Mouse (Mus musculus): Measurements from ENCODE around the gene Trim37. TPM values are rescaled to one million over a fixed set of nuclear protein-coding genes. Genes with fewer than 3 reads are reported as not detected.

Gene Trim37
- polyA plus RNA-seq (2014; fragmentation: Illumina TruSeq; extraction: RNeasy Lipid Tissue Mini Kit (QIAGEN cat#74804); ENCODE audit: low read depth, low replicate concordance), result 18.3 TPM

GRCm38 (mm10) chr11:87126824-87127816 lies at the start of gene Trim37:
Gene Trim37, plus strand, starts transcription at chr11:87127077.

DNA sequence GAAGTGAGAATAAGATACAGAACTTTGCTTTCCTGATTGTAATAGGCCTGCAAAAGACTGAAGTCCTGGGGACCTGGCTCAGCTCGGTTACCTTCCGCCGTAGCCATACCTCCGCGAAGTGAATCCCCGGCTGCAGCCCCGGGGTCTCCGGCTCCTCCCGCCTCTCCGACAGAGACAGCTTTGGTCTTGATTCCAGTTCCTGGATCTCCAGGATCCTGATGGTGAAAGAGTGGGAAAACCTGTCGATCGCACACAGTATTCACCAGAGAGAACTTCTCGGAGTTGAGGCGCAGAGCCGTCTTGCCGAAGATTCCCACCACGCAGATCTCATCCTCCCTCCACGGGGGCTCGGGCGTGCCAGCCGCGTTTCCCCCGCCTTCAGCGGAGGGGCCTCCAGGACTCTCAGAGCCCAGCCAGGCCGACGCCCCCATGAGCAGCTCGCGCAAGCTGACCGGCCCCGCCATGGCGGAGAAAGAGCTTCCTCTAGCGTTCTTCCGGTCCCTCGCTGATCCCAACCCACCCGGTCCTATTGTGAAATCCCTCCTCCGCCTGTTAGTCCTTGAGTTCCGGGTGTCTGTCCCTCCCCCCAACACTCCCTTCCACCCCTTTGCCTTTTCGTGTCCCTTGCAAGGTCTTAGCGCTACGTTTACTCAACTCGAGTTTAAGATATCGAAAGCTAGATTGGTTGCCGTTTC lies 40.4 kb upstream of the Trim37 start, which contains the start of gene Smg8:
Gene Smg8, minus strand, starts transcription at position 485 of the 695 bp plus-strand sequence.

DNA sequence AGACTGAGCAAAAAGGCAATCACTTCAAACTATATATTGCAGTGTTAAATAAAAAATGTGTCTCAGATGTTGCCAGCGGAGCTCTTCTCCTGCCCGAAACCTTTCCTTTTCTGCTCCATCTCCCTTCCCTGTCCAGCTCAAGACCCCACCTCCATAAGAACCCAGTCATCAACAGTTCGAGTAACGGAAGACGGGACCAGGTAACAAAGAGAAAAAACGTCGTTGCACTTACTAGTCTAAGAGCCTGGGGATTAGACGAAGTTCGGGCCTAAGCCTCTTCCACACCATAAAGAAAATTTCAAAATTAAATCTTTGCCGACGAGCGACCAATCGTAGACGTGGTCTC lies 18.5 kb upstream of the Trim37 start, which contains the start of gene Prr11:
Gene Prr11, minus strand, starts transcription at position 300 of the 346 bp plus-strand sequence.

GRCm38 (mm10) chr11:87108755-87109518 lies 17.9 kb upstream of the Trim37 start, which contains the start of gene Ska2:
Gene Ska2, plus strand, starts transcription at chr11:87109234.

Other genes with a start within 250 kb of the Trim37 start
- 41.6 TPM for gene Ypel2, start 133.4 kb upstream of the Trim37 start, polyA plus RNA-seq (2014; fragmentation: Illumina TruSeq; extraction: RNeasy Lipid Tissue Mini Kit (QIAGEN cat#74804); ENCODE audit: low read depth, low replicate concordance)
- 214 TPM for gene Gdpd1, start 53.0 kb upstream of the Trim37 start, polyA plus RNA-seq (2014; fragmentation: Illumina TruSeq; extraction: RNeasy Lipid Tissue Mini Kit (QIAGEN cat#74804); ENCODE audit: low read depth, low replicate concordance)
- gene Smg8, start 40.3 kb upstream of the Trim37 start, polyA plus RNA-seq (2014; fragmentation: Illumina TruSeq; extraction: RNeasy Lipid Tissue Mini Kit (QIAGEN cat#74804); ENCODE audit: low read depth, low replicate concordance), result 7.0 TPM
- 11.7 TPM for gene Prr11, start 18.4 kb upstream of the Trim37 start, polyA plus RNA-seq (2014; fragmentation: Illumina TruSeq; extraction: RNeasy Lipid Tissue Mini Kit (QIAGEN cat#74804); ENCODE audit: low read depth, low replicate concordance)
- gene Ska2, start 17.8 kb upstream of the Trim37 start, polyA plus RNA-seq (2014; fragmentation: Illumina TruSeq; extraction: RNeasy Lipid Tissue Mini Kit (QIAGEN cat#74804); ENCODE audit: low read depth, low replicate concordance), result 24.8 TPM
- gene Ppm1e, start 231.9 kb downstream of the Trim37 start, polyA plus RNA-seq (2014; fragmentation: Illumina TruSeq; extraction: RNeasy Lipid Tissue Mini Kit (QIAGEN cat#74804); ENCODE audit: low read depth, low replicate concordance), result 8.6 TPM